Mouse (Mus musculus) E14TG2a.4 (cell line): ENCODE data around the gene Kcnrg.

Source experiments
- CTCF ChIP-seq: conservative IDR thresholded peaks from 2 replicates; pipeline ENCODE4 v1.5.1; 2014; ENCODE audit warnings: low read length
- NANOG ChIP-seq: IDR thresholded peaks from 2 replicates; pipeline ENCODE4 v1.6.1; 2014; ENCODE audit warnings: borderline replicate concordance, low read length, mixed read lengths
- POU5F1 ChIP-seq: IDR thresholded peaks from 2 replicates; pipeline ENCODE4 v1.6.1; 2014; ENCODE audit warnings: low read length, borderline replicate concordance

GRCm38 (mm10) chr14:61620371-61620770, 13.1 kb downstream of the Kcnrg start:
- no peak for TF ChIP-seq CTCF
- no peak for TF ChIP-seq NANOG
- TF ChIP-seq POU5F1, result no peak
